Mouse (Mus musculus): ENCODE data around the gene Ring1. TPM values are rescaled to one million over a fixed set of nuclear protein-coding genes. Genes with fewer than 3 reads are reported as not detected.

Gene Ring1
- polyA plus RNA-seq, 1 experiment, result 11.4 TPM

DNA sequence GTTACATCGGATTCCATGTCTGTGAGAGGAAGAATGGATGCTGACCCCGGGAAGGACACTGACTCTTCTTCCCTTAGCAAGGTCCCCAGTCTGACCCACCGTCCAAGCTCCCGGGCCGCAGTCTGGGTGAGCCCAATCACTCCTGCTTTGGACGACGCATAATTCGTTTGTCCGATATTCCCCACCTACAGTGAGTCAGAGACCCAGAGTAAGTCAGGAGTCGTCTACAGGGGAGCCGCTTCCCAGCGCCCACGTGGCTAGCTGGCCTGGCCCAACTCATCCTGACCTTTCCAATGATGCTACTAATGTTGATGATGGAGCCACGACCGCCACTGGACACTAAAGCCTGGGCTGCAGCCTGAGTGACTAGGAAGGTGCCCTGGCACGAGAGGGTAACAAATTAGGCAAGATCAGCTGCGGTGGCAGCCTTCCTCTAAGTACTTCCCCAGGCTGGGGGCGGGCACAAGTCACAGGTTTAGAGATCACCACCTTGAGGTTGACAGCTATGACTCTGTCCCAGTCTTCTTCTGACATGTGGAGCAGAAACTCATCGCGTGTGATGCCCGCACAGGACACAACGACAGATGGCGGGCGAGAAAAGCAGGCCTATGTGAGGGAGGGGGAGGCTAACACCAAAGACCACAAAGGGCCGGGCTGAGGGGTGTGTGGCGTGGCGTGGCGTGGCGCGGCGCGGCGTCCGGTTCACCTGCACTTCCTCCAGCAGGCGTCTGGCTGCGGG lies 2.6 kb upstream of the Ring1 start:
- H3K27ac ChIP-seq (ENCODE audit: insufficient read depth, low read length), result no peak overlapping the region
- H3K36me3 ChIP-seq (ENCODE audit: control insufficient read depth, insufficient read depth, low read length, poor library complexity, severe bottlenecking), result peaks cover 20% of the 10 kb centered on the region
- TF ChIP-seq CTCF (IDR thresholded peaks at IDR 0.05; ENCODE audit: low read depth, low read length), result no peak
- TF ChIP-seq EP300 (IDR thresholded peaks at IDR 0.05; ENCODE audit: insufficient read depth, low read depth, low read length), result no peak
- no peak for TF ChIP-seq POLR2A (IDR thresholded peaks at IDR 0.05; ENCODE audit: insufficient read depth, low read length)
- peaks cover 8% of the 10 kb centered on the region for H3K4me1 ChIP-seq (ENCODE audit: control insufficient read depth, insufficient read depth, low read length)
- H3K4me3 ChIP-seq (ENCODE audit: low read depth, low read length), result peak overlapping the region; percentile 86
- no peaks in the 10 kb centered on the region for H3K27me3 ChIP-seq (ENCODE audit: control insufficient read depth, insufficient read depth, low read length, poor library complexity, severe bottlenecking)
- peak overlapping the region; percentile 48 for H3K9ac ChIP-seq (ENCODE audit: low read depth, poor library complexity, severe bottlenecking)
- no peaks in the 10 kb centered on the region for H3K9me3 ChIP-seq (replicated peaks; ENCODE audit: control insufficient read depth, insufficient read depth, low read length, poor library complexity, severe bottlenecking)

DNA sequence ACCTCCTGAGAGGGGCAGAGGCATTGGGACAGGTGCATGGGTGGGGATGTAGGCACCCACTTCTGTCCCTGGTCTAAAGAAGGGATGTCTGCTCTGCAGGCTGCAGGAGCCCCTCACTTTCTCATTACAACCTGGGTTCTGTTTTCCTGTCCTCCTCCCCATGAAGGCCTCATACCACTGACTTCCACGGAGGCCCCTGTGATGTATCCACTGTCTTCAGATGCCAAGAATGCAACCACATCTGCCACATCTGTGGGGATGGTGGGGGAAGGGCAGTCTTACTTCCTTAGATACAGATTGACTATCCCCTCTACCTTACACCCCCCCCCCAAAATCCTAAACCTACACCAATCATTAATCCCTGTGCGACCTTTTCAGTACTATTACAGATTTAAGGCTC lies 1.7 kb upstream of the Ring1 start:
- H3K9ac ChIP-seq (ENCODE audit: low read depth, poor library complexity, severe bottlenecking), result no peak overlapping the region
- no peaks in the 10 kb centered on the region for H3K9me3 ChIP-seq (replicated peaks; ENCODE audit: control insufficient read depth, insufficient read depth, low read length, poor library complexity, severe bottlenecking)
- no peak overlapping the region for H3K27ac ChIP-seq (ENCODE audit: insufficient read depth, low read length)
- no peak for TF ChIP-seq POLR2A (IDR thresholded peaks at IDR 0.05; ENCODE audit: insufficient read depth, low read length)
- H3K4me3 ChIP-seq (ENCODE audit: low read depth, low read length), result no peak overlapping the region
- peaks cover 20% of the 10 kb centered on the region for H3K36me3 ChIP-seq (ENCODE audit: control insufficient read depth, insufficient read depth, low read length, poor library complexity, severe bottlenecking)
- H3K4me1 ChIP-seq (ENCODE audit: control insufficient read depth, insufficient read depth, low read length), result peaks cover 8% of the 10 kb centered on the region
- H3K27me3 ChIP-seq (ENCODE audit: control insufficient read depth, insufficient read depth, low read length, poor library complexity, severe bottlenecking), result no peaks in the 10 kb centered on the region

DNA sequence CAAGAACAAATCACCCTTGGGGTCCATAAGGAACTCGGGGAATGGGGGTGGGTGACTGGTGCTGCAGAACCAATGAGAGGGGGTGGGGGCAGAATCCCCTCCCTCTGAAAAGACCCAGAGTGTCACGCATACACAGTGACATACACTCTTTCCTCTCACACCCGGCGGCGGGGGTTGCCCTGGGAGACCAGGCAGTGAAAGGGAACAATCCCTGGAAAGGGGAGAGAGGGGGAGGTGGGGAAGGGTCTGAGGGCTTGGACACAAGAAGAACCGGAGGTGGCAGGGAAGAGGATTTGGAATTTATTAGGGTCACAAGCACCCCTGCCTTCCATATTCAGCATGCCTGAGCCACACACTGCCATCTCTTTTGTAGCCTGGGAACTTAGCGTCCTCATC lies 1.3 kb upstream of the Ring1 start:
- peaks cover 2% of the 10 kb centered on the region; the same call in 1 of the 2 replicates for H3K9me3 ChIP-seq (replicated peaks; ENCODE audit: control insufficient read depth, insufficient read depth, low read length, poor library complexity, severe bottlenecking)
- no peak overlapping the region for H3K27ac ChIP-seq (ENCODE audit: insufficient read depth, low read length)
- H3K9ac ChIP-seq (ENCODE audit: low read depth, poor library complexity, severe bottlenecking), result peak overlapping the region; percentile 92
- peaks cover 20% of the 10 kb centered on the region for H3K36me3 ChIP-seq (ENCODE audit: control insufficient read depth, insufficient read depth, low read length, poor library complexity, severe bottlenecking)
- H3K4me1 ChIP-seq (ENCODE audit: control insufficient read depth, insufficient read depth, low read length), result peaks cover 8% of the 10 kb centered on the region
- H3K27me3 ChIP-seq (ENCODE audit: control insufficient read depth, insufficient read depth, low read length, poor library complexity, severe bottlenecking), result no peaks in the 10 kb centered on the region
- TF ChIP-seq EP300 (IDR thresholded peaks at IDR 0.05; ENCODE audit: insufficient read depth, low read depth, low read length) (no peak), POLR2A (IDR thresholded peaks at IDR 0.05; ENCODE audit: insufficient read depth, low read length) (no peak), CTCF (IDR thresholded peaks at IDR 0.05; ENCODE audit: low read depth, low read length) (no peak)
- no peak overlapping the region for H3K4me3 ChIP-seq (ENCODE audit: low read depth, low read length)

DNA sequence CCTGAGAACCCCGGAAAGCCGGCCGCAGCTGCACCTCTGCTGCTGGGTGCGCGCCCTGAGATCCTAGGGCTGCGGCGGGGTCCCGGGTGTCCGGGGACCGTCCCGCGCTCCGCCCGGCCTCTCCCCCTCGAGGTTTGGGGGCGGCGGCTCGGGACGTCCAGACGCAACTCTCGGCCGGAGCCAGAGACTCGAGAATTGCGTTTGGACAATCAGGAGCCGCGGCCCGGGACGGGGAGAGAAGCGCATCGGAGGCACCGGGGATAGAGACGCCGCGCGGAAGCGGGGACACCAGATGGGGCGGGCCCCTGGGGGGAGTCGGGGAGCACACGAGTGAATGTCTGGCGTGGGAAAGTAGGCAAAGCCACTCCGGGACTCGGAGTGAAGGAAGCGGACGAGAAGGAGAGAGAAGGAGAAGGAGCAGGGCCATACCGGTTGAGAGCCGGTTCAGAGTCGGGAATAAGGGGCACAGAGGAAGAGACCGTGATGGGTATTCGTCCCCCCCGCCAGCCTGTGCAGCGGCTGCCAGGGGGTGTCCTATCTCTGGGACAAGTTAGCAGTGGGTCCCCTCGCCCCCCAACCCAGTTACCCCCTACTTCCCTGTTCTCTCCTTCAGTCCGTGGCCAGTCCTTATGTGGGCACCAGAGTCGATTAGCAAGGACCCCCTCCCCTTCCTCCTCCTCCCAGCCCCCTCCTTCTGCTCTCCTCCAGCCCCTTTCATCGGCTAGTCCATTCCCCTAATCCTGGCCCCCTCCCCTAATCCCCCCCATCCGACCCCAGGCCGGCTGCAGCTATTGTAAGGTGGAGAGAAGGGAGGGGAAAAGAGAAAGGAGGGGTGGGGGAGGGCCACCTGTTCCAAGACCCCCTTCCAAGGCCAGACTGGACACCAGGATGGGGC lies 628 bp upstream of the Ring1 start:
- peaks cover 8% of the 10 kb centered on the region for H3K4me1 ChIP-seq (ENCODE audit: control insufficient read depth, insufficient read depth, low read length)
- peak overlapping the region; percentile 92 for H3K9ac ChIP-seq (ENCODE audit: low read depth, poor library complexity, severe bottlenecking)
- H3K27ac ChIP-seq (ENCODE audit: insufficient read depth, low read length), result no peak overlapping the region
- peaks cover 5% of the 10 kb centered on the region; the same call in 1 of the 2 replicates for H3K9me3 ChIP-seq (replicated peaks; ENCODE audit: control insufficient read depth, insufficient read depth, low read length, poor library complexity, severe bottlenecking)
- peaks cover 18% of the 10 kb centered on the region for H3K36me3 ChIP-seq (ENCODE audit: control insufficient read depth, insufficient read depth, low read length, poor library complexity, severe bottlenecking)
- TF ChIP-seq POLR2A (IDR thresholded peaks at IDR 0.05; ENCODE audit: insufficient read depth, low read length) (no peak), CTCF (IDR thresholded peaks at IDR 0.05; ENCODE audit: low read depth, low read length) (no peak), EP300 (IDR thresholded peaks at IDR 0.05; ENCODE audit: insufficient read depth, low read depth, low read length) (no peak)
- peak overlapping the region; percentile 74 for H3K4me3 ChIP-seq (ENCODE audit: low read depth, low read length)
- H3K27me3 ChIP-seq (ENCODE audit: control insufficient read depth, insufficient read depth, low read length, poor library complexity, severe bottlenecking), result no peaks in the 10 kb centered on the region

- Histone ChIP-seq H3K9ac (ENCODE audit: low read depth, poor library complexity, severe bottlenecking) (peak overlapping the region; percentile 92; the same call in 1 of the 2 replicates), H3K4me3 (ENCODE audit: low read depth, low read length) (peak overlapping the region; percentile 74; the same call in 1 of the 2 replicates), H3K27me3 (ENCODE audit: control insufficient read depth, insufficient read depth, low read length, poor library complexity, severe bottlenecking) (no peaks in the 10 kb centered on the region), H3K4me1 (ENCODE audit: control insufficient read depth, insufficient read depth, low read length) (peaks cover 8% of the 10 kb centered on the region), H3K36me3 (ENCODE audit: control insufficient read depth, insufficient read depth, low read length, poor library complexity, severe bottlenecking) (peaks cover 4% of the 10 kb centered on the region; the same call in 1 of the 2 replicates), H3K9me3 (replicated peaks; ENCODE audit: control insufficient read depth, insufficient read depth, low read length, poor library complexity, severe bottlenecking) (peaks cover 16% of the 10 kb centered on the region), H3K27ac (ENCODE audit: insufficient read depth, low read length) (no peak overlapping the region)
- TF ChIP-seq CTCF (IDR thresholded peaks at IDR 0.05; ENCODE audit: low read depth, low read length) (no peak), POLR2A (IDR thresholded peaks at IDR 0.05; ENCODE audit: insufficient read depth, low read length) (no peak), EP300 (IDR thresholded peaks at IDR 0.05; ENCODE audit: insufficient read depth, low read depth, low read length) (no peak)
Measured at GRCm38 (mm10) chr17:34023678-34024077, 802 bp downstream of the Ring1 start.
